Mouse (Mus musculus): ENCODE data around the gene Eml6.

- TF ChIP-seq CTCF (IDR thresholded peaks at IDR 0.05; ENCODE audit: borderline replicate concordance, control insufficient read depth, extremely low read depth, insufficient read depth, low read length, poor library complexity) (no peak), POLR2A (IDR thresholded peaks at IDR 0.05; ENCODE audit: control insufficient read depth, extremely low read depth, insufficient read depth, low read length, poor library complexity) (no peak)
Observed at GRCm38 (mm10) chr11:29823141-29823540, 202.7 kb downstream of the Eml6 start.
